Mouse (Mus musculus) brain, embryonic 14.5 days (tissue): ENCODE measurements around the gene Scap.

Source experiments
- CTCF ChIP-seq: fragments of 200-500 bp; IDR thresholded peaks from 2 replicates; pipeline ENCODE4 v1.5.1; 2012; ENCODE audit warnings: inconsistent platforms, mild to moderate bottlenecking, moderate library complexity, borderline replicate concordance; ENCODE audit not compliant: insufficient read depth, insufficient read length; ENCODE audit errors: extremely low read depth
- POLR2A ChIP-seq: fragments of 200-500 bp; IDR thresholded peaks from 2 replicates; pipeline ENCODE4 v1.6.1; 2012; ENCODE audit warnings: mild to moderate bottlenecking, inconsistent platforms, borderline replicate concordance; ENCODE audit not compliant: poor library complexity, insufficient read depth, insufficient read length, severe bottlenecking; ENCODE audit errors: extremely low read depth

DNA sequence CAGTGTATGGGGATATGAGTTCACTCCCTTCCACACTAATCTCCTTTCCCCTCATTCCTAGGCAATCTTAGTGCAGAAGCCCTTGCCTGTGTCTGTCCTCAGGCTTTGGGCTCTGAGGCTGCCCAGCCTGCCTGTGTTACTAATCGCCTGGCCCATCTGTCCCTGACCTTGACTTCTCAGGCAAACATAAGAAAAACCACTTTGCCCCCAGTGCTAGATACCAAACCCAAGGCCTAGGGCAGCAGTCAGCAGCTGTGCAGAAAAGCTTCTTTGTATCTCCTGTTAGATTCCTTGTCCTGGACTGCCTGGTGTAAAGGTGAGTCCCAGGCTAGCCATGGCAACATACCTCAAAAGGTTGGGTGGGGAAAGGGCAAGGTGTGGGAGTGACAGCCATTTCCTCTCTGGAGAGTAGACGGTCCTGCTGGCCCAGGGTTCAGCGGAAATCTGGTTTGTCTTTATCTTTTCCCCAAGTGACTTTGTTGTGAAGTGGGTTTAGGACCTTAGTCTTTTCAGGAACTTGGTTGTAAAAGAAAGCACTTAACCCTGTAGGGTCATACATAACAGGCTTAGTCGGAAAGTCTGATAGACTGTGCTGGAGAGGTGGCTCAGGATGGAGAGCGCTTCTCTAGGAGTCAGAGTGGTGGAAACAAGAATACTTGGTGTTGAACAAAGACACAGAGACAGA lies 4.0 kb upstream of the Scap start:
- TF ChIP-seq POLR2A: no peak
- no peak for TF ChIP-seq CTCF
